Mouse (Mus musculus) liver, adult (tissue): Measurements from ENCODE around the gene Eid1.

Experiments
- GATA4 ChIP-seq: IDR thresholded peaks from 2 replicates; pipeline ENCODE4 v1.6.1; 2014; ENCODE audit warnings: mild to moderate bottlenecking, low read length; ENCODE audit not compliant: insufficient replicate concordance

Gene Eid1

GRCm38 (mm10) chr2:125702851-125703250 lies 30.0 kb downstream of the Eid1 start:
- no peak for TF ChIP-seq GATA4

- no peak for TF ChIP-seq GATA4
Observed at GRCm38 (mm10) chr2:125704907-125705631, 32.2 kb downstream of the Eid1 start.

- no peak for TF ChIP-seq GATA4
Observed at GRCm38 (mm10) chr2:125706510-125706921, 33.6 kb downstream of the Eid1 start.

GRCm38 (mm10) chr2:125716599-125716998 lies 43.7 kb downstream of the Eid1 start:
- TF ChIP-seq GATA4, result no peak

GRCm38 (mm10) chr2:125723086-125723407 lies 50.2 kb downstream of the Eid1 start:
- TF ChIP-seq GATA4, result no peak

- no peak for TF ChIP-seq GATA4
Observed at GRCm38 (mm10) chr2:125723408-125724085, 50.7 kb downstream of the Eid1 start.

- no peak for TF ChIP-seq GATA4
Observed at GRCm38 (mm10) chr2:125724086-125724430, 51.2 kb downstream of the Eid1 start, which contains the start of gene Shc4. Gene Shc4 (minus strand): TSS chr2:125724148.
